Mouse (Mus musculus) kidney, adult 2 months (tissue): ENCODE data around the gene Pcmtd2. TPM values are rescaled to one million over a fixed set of nuclear protein-coding genes. Genes with fewer than 3 reads are reported as not detected.
A peak's percentile ranks its signal among the peaks of the same experiment; 100 is the strongest.

ENCODE experiments used
- DNase-seq: peaks from one replicate; pipeline ENCODE4 v3.0.0; 2021
- H3K27ac ChIP-seq: fragments of 200-500 bp; 2 replicates; pipeline ENCODE4 v1.5.1; 2012; ENCODE audit warnings: low read depth, low read length, control low read depth, inconsistent platforms; ENCODE audit not compliant: insufficient read depth
- H3K27me3 ChIP-seq: fragments of 200-500 bp; replicated peaks from 2 replicates; pipeline ENCODE4 v1.6.1; 2012; ENCODE audit warnings: mild to moderate bottlenecking, moderate library complexity, low read length, inconsistent platforms; ENCODE audit not compliant: control insufficient read depth, insufficient read depth
- H3K36me3 ChIP-seq: fragments of 200-500 bp; 2 replicates; pipeline ENCODE4 v1.6.1; 2012; ENCODE audit warnings: mild to moderate bottlenecking, moderate library complexity, low read length, inconsistent platforms; ENCODE audit not compliant: control insufficient read depth, insufficient read depth
- H3K4me1 ChIP-seq: fragments of 200-500 bp; 2 replicates; pipeline ENCODE4 v1.6.1; 2011; ENCODE audit warnings: low read length; ENCODE audit not compliant: control insufficient read depth, insufficient read depth
- H3K4me3 ChIP-seq: fragments of 200-500 bp; 2 replicates; pipeline ENCODE4 v1.5.1; 2011; ENCODE audit warnings: mild to moderate bottlenecking, low read depth, low read length, control low read depth; ENCODE audit not compliant: insufficient read depth
- CTCF ChIP-seq: fragments of 200-500 bp; conservative IDR thresholded peaks from 2 replicates; pipeline ENCODE4 v1.5.1; 2011; ENCODE audit warnings: low read depth, mild to moderate bottlenecking, control low read depth, low read length, moderate library complexity, mixed read lengths; ENCODE audit not compliant: insufficient read depth, insufficient read length
- POLR2A ChIP-seq: fragments of 200-500 bp; IDR thresholded peaks from one replicate; pipeline ENCODE4 v1.6.1; 2011; ENCODE audit warnings: low read depth, low read length, control low read depth
- WGBS: fragments of 180-500 bp; shearing (Covaris S2); methylation state at CpG from one replicate; pipeline ENCODE4 v1.1.7; 2018; 5-methylcytosine and 5-hydroxymethylcytosine counted together
- polyA plus RNA-seq: library from polyadenylated mRNA; depleted of rRNA; stranded (reverse); fragments of >200 nt; gene quantifications from 2 replicates; pipeline ENCODE4 v1.2.3, GENCODE M21; 2012; rRNA removed

The Pcmtd2 gene
- polyA plus RNA-seq, 1 experiment, result 51.6 TPM

DNA sequence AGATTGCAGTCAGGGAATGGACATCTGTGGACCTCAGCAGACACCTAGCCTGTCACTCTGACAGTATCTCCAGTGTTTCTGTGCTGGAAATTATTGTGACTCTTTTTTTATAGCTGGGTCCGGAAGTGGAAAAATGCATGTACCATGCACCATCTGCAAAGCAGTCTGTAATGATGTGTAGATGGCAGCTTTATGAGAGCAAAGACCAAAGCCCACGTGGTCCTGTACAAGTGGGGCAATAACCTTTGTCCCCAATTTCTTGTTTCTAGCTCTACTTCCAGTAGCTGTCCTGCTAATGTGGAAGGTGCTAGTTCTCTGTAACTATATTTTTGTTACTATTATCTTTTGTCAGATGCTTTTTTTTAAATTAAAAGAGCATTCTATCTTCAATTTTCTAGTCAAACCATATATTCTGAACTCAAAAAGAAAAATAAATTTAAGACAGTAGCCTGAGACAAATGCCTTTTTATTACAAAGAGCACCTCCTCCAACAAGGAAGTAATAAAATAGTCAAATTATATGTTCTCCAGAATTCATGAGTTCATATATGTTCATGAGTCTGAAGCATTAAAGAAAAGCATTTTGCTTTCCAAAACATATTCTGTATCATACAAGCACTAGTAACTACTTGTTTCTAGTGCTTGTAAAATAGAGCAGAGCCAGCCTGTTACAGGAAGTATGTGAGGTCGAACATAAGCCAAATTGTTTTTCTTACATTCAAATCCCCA lies 45.5 kb downstream of the Pcmtd2 start:
- peak; percentile 28 for DNase-seq
- Histone ChIP-seq H3K27ac (no peak overlapping the region), H3K4me1 (no peaks in the 10 kb centered on the region), H3K27me3 (no peaks in the 10 kb centered on the region), H3K4me3 (no peak overlapping the region), H3K36me3 (no peaks in the 10 kb centered on the region)
- WGBS, result 50% methylated on average over 3 of the region's 3 CpGs
- TF ChIP-seq POLR2A, result no peak
- no peak for TF ChIP-seq CTCF

Other genes starting within 250 kb of the Pcmtd2 start
- gene Prpf6, start 246.0 kb upstream of the Pcmtd2 start, polyA plus RNA-seq, result 19.6 and 22.1 TPM in 2 replicates
- 32.2 and 41.3 TPM in 2 replicates for gene Zfp512b, start 245.1 kb upstream of the Pcmtd2 start, polyA plus RNA-seq
- gene Samd10, start 238.6 kb upstream of the Pcmtd2 start, polyA plus RNA-seq, result 26.1 and 30.2 TPM in 2 replicates
- 0.11 TPM in 1 of 2 replicates, not detected in the other for gene Gm29797, start 180.8 kb upstream of the Pcmtd2 start, polyA plus RNA-seq
- gene Sox18, start 166.2 kb upstream of the Pcmtd2 start, polyA plus RNA-seq, result 53.9 and 59.0 TPM in 2 replicates
- 19.2 and 19.5 TPM in 2 replicates for gene Tcea2, start 157.5 kb upstream of the Pcmtd2 start, polyA plus RNA-seq
- 21.5 and 24.0 TPM in 2 replicates for gene Rgs19, start 143.9 kb upstream of the Pcmtd2 start, polyA plus RNA-seq
- gene Lkaaear1, start 139.4 kb upstream of the Pcmtd2 start, polyA plus RNA-seq, result not detected in 2 replicates
- gene Oprl1, start 122.8 kb upstream of the Pcmtd2 start, polyA plus RNA-seq, result 0.12 and 0.27 TPM in 2 replicates
- gene Myt1, start 74.5 kb upstream of the Pcmtd2 start, polyA plus RNA-seq, result 0.08 and 0.13 TPM in 2 replicates
- gene Polr3k, start 26.5 kb downstream of the Pcmtd2 start, polyA plus RNA-seq, result 4.1 and 4.5 TPM in 2 replicates
- gene Gm14496, start 153.3 kb downstream of the Pcmtd2 start, polyA plus RNA-seq, result not detected in 2 replicates